ENCODE assay signal across 8 mouse cellular contexts in the genomic region with DNA sequence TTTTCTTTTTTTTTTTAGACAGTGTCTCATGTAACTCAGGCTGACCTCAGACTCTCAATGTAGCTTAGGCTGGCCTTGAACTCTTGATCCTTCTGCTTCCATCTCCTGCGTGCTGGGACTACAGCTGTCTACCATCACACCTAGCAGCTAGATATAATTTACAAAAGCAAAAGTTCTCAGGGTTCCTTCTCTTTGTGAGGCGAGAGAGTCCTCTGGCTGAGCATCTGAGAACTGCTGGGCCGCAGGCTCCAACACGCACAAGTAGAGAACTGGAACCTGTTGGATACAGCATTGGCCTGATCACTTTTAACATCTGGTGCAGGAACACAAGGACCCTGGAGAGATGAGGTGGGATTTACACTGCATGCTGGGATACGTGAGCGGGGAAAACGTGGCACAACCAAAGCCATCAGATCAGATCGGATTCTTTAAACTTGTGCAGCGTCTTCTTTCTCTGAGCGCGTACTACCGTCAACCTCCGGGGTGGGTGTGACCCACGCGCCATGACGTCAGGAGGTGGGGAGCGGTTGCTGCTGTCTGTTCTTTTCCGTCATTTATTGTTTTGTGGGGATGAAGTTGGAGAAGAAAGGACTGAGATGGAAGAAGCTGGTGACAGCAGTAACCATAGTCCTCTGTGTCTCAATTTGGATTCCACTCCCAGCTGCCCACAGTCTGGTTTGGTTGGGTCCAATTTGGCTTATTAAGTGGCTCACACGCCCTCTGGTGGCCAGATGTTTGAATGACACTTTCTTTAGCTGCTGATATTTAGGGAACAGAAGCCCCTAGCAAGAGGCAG. TPM values are rescaled to one million over a fixed set of nuclear protein-coding genes. Genes with fewer than 3 reads are reported as not detected.
DNase-seq lines count a peak whose midpoint lies in the region; ATAC-seq and TF ChIP-seq lines count a peak whose summit lies in the region.

No protein-coding gene starts in this region.

- H3K4me1 ChIP-seq in embryonic fibroblast, embryonic 13.5 days (ENCODE audit: control insufficient read depth, insufficient read depth, low read length): no peaks in the 10 kb centered on the region
- peaks cover 5% of the 10 kb centered on the region; the same call in 1 of the 2 replicates for H3K4me1 ChIP-seq in heart, embryonic 11.5 days (ENCODE audit: control insufficient read depth, insufficient read depth, low read length)
- peaks cover 8% of the 10 kb centered on the region; the same call in 1 of the 2 replicates for H3K4me1 ChIP-seq in kidney, embryonic 15.5 days
- H3K4me1 ChIP-seq in limb, embryonic 15.5 days: 0 out of 2 replicates have a peak, but pooled peaks cover 6% of the 10 kb centered on the region
- no peaks in the 10 kb centered on the region for H3K4me1 ChIP-seq in midbrain, postnatal 0 days (ENCODE audit: insufficient read depth, low read length)

- H3K36me3 ChIP-seq in heart, embryonic 11.5 days (ENCODE audit: control insufficient read depth, insufficient read depth, low read length): no peaks in the 10 kb centered on the region
- no peaks in the 10 kb centered on the region for H3K36me3 ChIP-seq in kidney, embryonic 15.5 days
- H3K36me3 ChIP-seq in limb, embryonic 15.5 days: no peaks in the 10 kb centered on the region
- H3K36me3 ChIP-seq in midbrain, postnatal 0 days (ENCODE audit: insufficient read depth, low read length): no peaks in the 10 kb centered on the region

- peak overlapping the region; percentile 71 for H3K4me2 ChIP-seq in heart, embryonic 11.5 days
- peak overlapping the region; percentile 80 for H3K4me2 ChIP-seq in kidney, embryonic 15.5 days
- peak overlapping the region; percentile 60 for H3K4me2 ChIP-seq in limb, embryonic 15.5 days
- peak overlapping the region; percentile 54 for H3K4me2 ChIP-seq in midbrain, postnatal 0 days (ENCODE audit: low read depth, low read length, poor library complexity, severe bottlenecking)

- peak overlapping the region; percentile 11 for H3K4me3 ChIP-seq in embryonic fibroblast, embryonic 13.5 days (ENCODE audit: insufficient read depth, low read length)
- peak overlapping the region; percentile 38 for H3K4me3 ChIP-seq in heart, embryonic 11.5 days (ENCODE audit: low read depth, low read length)
- H3K4me3 ChIP-seq in kidney, embryonic 15.5 days (replicated peaks): peak overlapping the region; percentile 40
- H3K4me3 ChIP-seq in limb, embryonic 15.5 days: peak overlapping the region; percentile 38
- H3K4me3 ChIP-seq in midbrain, postnatal 0 days (ENCODE audit: low read depth, low read length): peak overlapping the region; percentile 22

- TF ChIP-seq CTCF in embryonic fibroblast, embryonic 13.5 days (IDR thresholded peaks at IDR 0.05; ENCODE audit: borderline replicate concordance, insufficient read depth, low read length): 0 out of 2 replicates have a peak, but pooled peaks have one; percentile 32
- peak; percentile 94 for TF ChIP-seq CTCF in midbrain, postnatal 0 days (IDR thresholded peaks at IDR 0.05)

- peak overlapping the region; percentile 9; the same call in 1 of the 2 replicates for H3K27ac ChIP-seq in embryonic fibroblast, embryonic 13.5 days (ENCODE audit: insufficient read depth, low read length)
- no peak overlapping the region for H3K27ac ChIP-seq in heart, embryonic 11.5 days (ENCODE audit: low read depth, low read length)
- H3K27ac ChIP-seq in kidney, embryonic 15.5 days: peak overlapping the region; percentile 47; the same call in 1 of the 2 replicates
- peak overlapping the region; percentile 72 for H3K27ac ChIP-seq in limb, embryonic 15.5 days
- peak overlapping the region; percentile 44; the same call in 1 of the 2 replicates for H3K27ac ChIP-seq in midbrain, postnatal 0 days (ENCODE audit: low read depth, low read length)

- WGBS in heart, embryonic 11.5 days (ENCODE audit: insufficient replicate concordance): 6% methylated on average over 19 of the region's 19 CpGs
- WGBS in kidney, embryonic 15.5 days: 4% methylated on average over 19 of the region's 19 CpGs
- 5% methylated on average over 19 of the region's 19 CpGs for WGBS in limb, embryonic 15.5 days
- WGBS in midbrain, postnatal 0 days: 5% methylated on average over 19 of the region's 19 CpGs

- 0 out of 2 replicates have a peak, but pooled peaks cover 4% of the 10 kb centered on the region for H3K27me3 ChIP-seq in heart, embryonic 11.5 days (ENCODE audit: control insufficient read depth, insufficient read depth, low read length)
- H3K27me3 ChIP-seq in kidney, embryonic 15.5 days: no peaks in the 10 kb centered on the region
- no peaks in the 10 kb centered on the region for H3K27me3 ChIP-seq in limb, embryonic 15.5 days
- H3K27me3 ChIP-seq in midbrain, postnatal 0 days (ENCODE audit: insufficient read depth, low read length): no peaks in the 10 kb centered on the region

- TF ChIP-seq POLR2A in embryonic fibroblast, embryonic 13.5 days (IDR thresholded peaks at IDR 0.05; ENCODE audit: low read depth, low read length): no peak

- peak; percentile 43; the same call in 1 of the 2 replicates for ATAC-seq in heart, embryonic 11.5 days (replicated peaks; ENCODE audit: insufficient number of reproducible peaks, low FRiP score, low TSS enrichment)
- ATAC-seq in kidney, embryonic 15.5 days (replicated peaks; ENCODE audit: low FRiP score): peak; percentile 61
- ATAC-seq in limb, embryonic 15.5 days (ENCODE audit: insufficient number of reproducible peaks, low FRiP score, low TSS enrichment, low read depth): peak; percentile 46
- ATAC-seq in midbrain, postnatal 0 days (ENCODE audit: low FRiP score): peak; percentile 85

- peak overlapping the region; percentile 59; the same call in 1 of the 2 replicates for H3K9ac ChIP-seq in heart, embryonic 11.5 days (ENCODE audit: low read depth, low read length)
- H3K9ac ChIP-seq in kidney, embryonic 15.5 days: peak overlapping the region; percentile 30
- H3K9ac ChIP-seq in limb, embryonic 15.5 days: peak overlapping the region; percentile 44; the same call in 1 of the 2 replicates
- no peak overlapping the region for H3K9ac ChIP-seq in midbrain, postnatal 0 days (replicated peaks; ENCODE audit: low read length, poor library complexity, severe bottlenecking)

- peak; percentile 91 for DNase-seq in CD4-positive helper T cell, adult 2 months (ENCODE audit: low read depth, low spot score)
- DNase-seq in brain, adult 2 months (ENCODE audit: low read depth, low spot score): peak; percentile 95
- DNase-seq in midbrain, postnatal 0 days (ENCODE audit: low spot score): peak; percentile 97
- DNase-seq in spleen, postnatal 36 days (ENCODE audit: low spot score in 2 of 2): peak; percentile 76 to 85

- no peaks in the 10 kb centered on the region for H3K9me3 ChIP-seq in heart, embryonic 11.5 days (replicated peaks; ENCODE audit: control insufficient read depth, low read length)
- H3K9me3 ChIP-seq in kidney, embryonic 15.5 days (replicated peaks): no peaks in the 10 kb centered on the region
- H3K9me3 ChIP-seq in limb, embryonic 15.5 days: no peaks in the 10 kb centered on the region
- no peaks in the 10 kb centered on the region for H3K9me3 ChIP-seq in midbrain, postnatal 0 days (ENCODE audit: low read length)

RNA-seq across cellular contexts. Expression of a gene that starts 5.0 kb away (rescaled TPM):
- 51.8 and 60.1 TPM in 2 replicates for polyA plus RNA-seq in embryonic fibroblast, embryonic 13.5 days (2011; ENCODE audit: insufficient read length, low read depth, missing spikeins)
- 24.6 and 25.0 TPM in 2 replicates for polyA plus RNA-seq in heart, embryonic 11.5 days (2014; fragmentation: Nextera tagmentation; extraction: Ambion mirVana)
- polyA plus RNA-seq in kidney, embryonic 15.5 days (2015; fragmentation: Nextera tagmentation; extraction: Ambion mirVana): 29.9 and 35.2 TPM in 2 replicates
- polyA plus RNA-seq in limb, embryonic 15.5 days (2015; fragmentation: Nextera tagmentation; extraction: Ambion mirVana): 33.5 and 34.1 TPM in 2 replicates
- 22.4 and 24.2 TPM in 2 replicates for total RNA-seq in midbrain, postnatal 0 days (2014; rRNA removed)
- polyA plus RNA-seq in midbrain, postnatal 0 days (2015; fragmentation: Nextera tagmentation; extraction: Ambion mirVana): 28.7 and 29.2 TPM in 2 replicates
